Mouse (Mus musculus) liver, embryonic 15.5 days (tissue): ENCODE data around the gene Pradc1. TPM values are rescaled to one million over a fixed set of nuclear protein-coding genes. Genes with fewer than 3 reads are reported as not detected.

Source experiments
- ATAC-seq: fragments of 200-750 bp; cut with Nextera tagmentation; 2 replicates; pipeline ENCODE4 v1.8.0; 2017; ENCODE audit warnings: moderate number of reproducible peaks, mild to moderate bottlenecking, moderate library complexity; ENCODE audit not compliant: insufficient read depth
- H3K27ac ChIP-seq: fragments of 300-500 bp; sonication (generic); replicated peaks from 2 replicates; pipeline ENCODE4 v1.5.1; 2015; ENCODE audit warnings: mild to moderate bottlenecking, inconsistent platforms
- H3K27me3 ChIP-seq: fragments of 300-500 bp; sonication (generic); 2 replicates; pipeline ENCODE4 v1.6.1; 2015; ENCODE audit warnings: mild to moderate bottlenecking, inconsistent platforms
- H3K36me3 ChIP-seq: fragments of 300-500 bp; sonication (generic); replicated peaks from 2 replicates; pipeline ENCODE4 v1.6.1; 2015; ENCODE audit warnings: moderate library complexity, mild to moderate bottlenecking, inconsistent platforms
- H3K4me1 ChIP-seq: fragments of 300-500 bp; sonication (generic); replicated peaks from 2 replicates; pipeline ENCODE4 v1.6.1; 2015; ENCODE audit warnings: inconsistent platforms
- H3K4me2 ChIP-seq: fragments of 300-500 bp; sonication (generic); 2 replicates; pipeline ENCODE4 v1.6.1; 2015; ENCODE audit warnings: moderate library complexity, mild to moderate bottlenecking, inconsistent platforms
- H3K4me3 ChIP-seq: fragments of 300-500 bp; sonication (generic); replicated peaks from 2 replicates; pipeline ENCODE4 v1.5.1; 2015; ENCODE audit warnings: mild to moderate bottlenecking, inconsistent platforms
- H3K9ac ChIP-seq: fragments of 300-500 bp; sonication (generic); 2 replicates; pipeline ENCODE4 v1.6.1; 2015; ENCODE audit warnings: moderate library complexity, mild to moderate bottlenecking, inconsistent platforms
- H3K9me3 ChIP-seq: fragments of 300-500 bp; sonication (generic); replicated peaks from 2 replicates; pipeline ENCODE4 v1.6.1; 2016; ENCODE audit warnings: inconsistent platforms
- WGBS: fragments of 180-500 bp; shearing (Covaris S2); methylation state at CpG from one replicate; pipeline ENCODE4 v1.1.7; 2015; ENCODE audit warnings: mixed read lengths; ENCODE audit not compliant: insufficient replicate concordance; 5-methylcytosine and 5-hydroxymethylcytosine counted together
- polyA plus RNA-seq: library from polyadenylated mRNA; unstranded; fragments of >200 nt; fragmentation: Nextera tagmentation; extraction: Ambion mirVana; gene quantifications from 2 replicates; pipeline ENCODE4 v1.2.1, GENCODE M21; 2015

Pradc1 gene
- 25.7 and 26.8 TPM in 2 replicates for polyA plus RNA-seq

GRCm38 (mm10) chr6:85451664-85452410 lies at the start of gene Pradc1:
Pradc1 (minus strand) TSS chr6:85451970.
- peak within 1 kb of the TSS; percentile 81 for H3K4me3 ChIP-seq
- H3K9me3 ChIP-seq, result no peaks in the 10 kb centered on the region
- under 1% methylated on average over 54 of the region's 54 CpGs for WGBS
- H3K4me2 ChIP-seq, result peak within 1 kb of the TSS; percentile 100
- peak within 1 kb of the TSS; percentile 90 for H3K9ac ChIP-seq
- H3K27me3 ChIP-seq, result no peaks in the 10 kb centered on the region
- H3K27ac ChIP-seq, result peak within 1 kb of the TSS; percentile 95
- H3K36me3 ChIP-seq, result peaks cover 12% of the 10 kb centered on the region; the same call in 1 of the 2 replicates
- H3K4me1 ChIP-seq, result peaks cover 56% of the 10 kb centered on the region
- peak; percentile 74 for ATAC-seq

- Histone ChIP-seq H3K4me3 (no peak overlapping the region), H3K9me3 (no peaks in the 10 kb centered on the region), H3K4me1 (0 out of 2 replicates have a peak, but pooled peaks cover 11% of the 10 kb centered on the region), H3K36me3 (no peaks in the 10 kb centered on the region), H3K27ac (no peak overlapping the region), H3K4me2 (no peak overlapping the region), H3K9ac (no peak overlapping the region), H3K27me3 (peaks cover 53% of the 10 kb centered on the region)
- ATAC-seq, result no peak
- 33% methylated on average over 1 of the region's 1 CpGs for WGBS
Observed at GRCm38 (mm10) chr6:85500416-85500815, 48.6 kb upstream of the Pradc1 start.

- H3K9ac ChIP-seq, result no peak overlapping the region
- H3K4me3 ChIP-seq, result no peak overlapping the region
- H3K4me1 ChIP-seq, result 0 out of 2 replicates have a peak, but pooled peaks cover 11% of the 10 kb centered on the region
- H3K27ac ChIP-seq, result no peak overlapping the region
- no peaks in the 10 kb centered on the region for H3K36me3 ChIP-seq
- H3K9me3 ChIP-seq, result no peaks in the 10 kb centered on the region
- no peak for ATAC-seq
- no peak overlapping the region for H3K4me2 ChIP-seq
- H3K27me3 ChIP-seq, result peaks cover 31% of the 10 kb centered on the region
- 46% methylated on average over 9 of the region's 9 CpGs for WGBS
Observed at GRCm38 (mm10) chr6:85498147-85498546, 46.4 kb upstream of the Pradc1 start.

GRCm38 (mm10) chr6:85496976-85497375 lies 45.2 kb upstream of the Pradc1 start:
- H3K9me3 ChIP-seq, result no peaks in the 10 kb centered on the region
- H3K4me2 ChIP-seq, result no peak overlapping the region
- no peak overlapping the region for H3K4me3 ChIP-seq
- no peak for ATAC-seq
- H3K9ac ChIP-seq, result no peak overlapping the region
- H3K4me1 ChIP-seq, result no peaks in the 10 kb centered on the region
- peaks cover 19% of the 10 kb centered on the region for H3K27me3 ChIP-seq
- no peak overlapping the region for H3K27ac ChIP-seq
- H3K36me3 ChIP-seq, result no peaks in the 10 kb centered on the region

- no peak overlapping the region for H3K4me3 ChIP-seq
Observed at GRCm38 (mm10) chr6:85491606-85492005, 39.8 kb upstream of the Pradc1 start.

GRCm38 (mm10) chr6:85490252-85490651 lies 38.5 kb upstream of the Pradc1 start:
- WGBS, result 63% methylated on average over 4 of the region's 4 CpGs
- Histone ChIP-seq H3K9ac (no peak overlapping the region), H3K4me2 (no peak overlapping the region), H3K36me3 (no peaks in the 10 kb centered on the region), H3K27me3 (peaks cover 18% of the 10 kb centered on the region), H3K4me1 (no peaks in the 10 kb centered on the region), H3K4me3 (no peak overlapping the region), H3K9me3 (no peaks in the 10 kb centered on the region), H3K27ac (no peak overlapping the region)
- ATAC-seq, result no peak

More at GRCm38 (mm10) chr6:85491606-85492005, 39.8 kb upstream of the Pradc1 start:
- 48% methylated on average over 3 of the region's 3 CpGs for WGBS
- no peaks in the 10 kb centered on the region for H3K9me3 ChIP-seq
- no peak overlapping the region for H3K27ac ChIP-seq
- H3K4me2 ChIP-seq, result no peak overlapping the region
- ATAC-seq, result no peak
- H3K9ac ChIP-seq, result no peak overlapping the region
- no peaks in the 10 kb centered on the region for H3K4me1 ChIP-seq
- 0 out of 2 replicates have a peak, but pooled peaks cover 4% of the 10 kb centered on the region for H3K27me3 ChIP-seq
- H3K36me3 ChIP-seq, result no peaks in the 10 kb centered on the region

GRCm38 (mm10) chr6:85489717-85490116 lies 37.9 kb upstream of the Pradc1 start:
- Histone ChIP-seq H3K4me3 (no peak overlapping the region), H3K4me1 (no peaks in the 10 kb centered on the region), H3K27me3 (peaks cover 23% of the 10 kb centered on the region), H3K4me2 (no peak overlapping the region), H3K9me3 (no peaks in the 10 kb centered on the region), H3K36me3 (no peaks in the 10 kb centered on the region), H3K9ac (no peak overlapping the region), H3K27ac (no peak overlapping the region)
- ATAC-seq, result no peak
- WGBS, result 53% methylated on average over 3 of the region's 3 CpGs

GRCm38 (mm10) chr6:85488510-85488909 lies 36.7 kb upstream of the Pradc1 start:
- Histone ChIP-seq H3K9ac (no peak overlapping the region), H3K4me2 (no peak overlapping the region), H3K4me3 (no peak overlapping the region), H3K27ac (no peak overlapping the region), H3K4me1 (no peaks in the 10 kb centered on the region; the same call in 1 of the 2 replicates), H3K9me3 (no peaks in the 10 kb centered on the region), H3K36me3 (no peaks in the 10 kb centered on the region), H3K27me3 (peaks cover 35% of the 10 kb centered on the region)
- 63% methylated on average over 4 of the region's 4 CpGs for WGBS
- no peak for ATAC-seq

- 44% methylated on average over 2 of the region's 2 CpGs for WGBS
- ATAC-seq, result no peak
- H3K27me3 ChIP-seq, result peaks cover 61% of the 10 kb centered on the region
Observed at GRCm38 (mm10) chr6:85485738-85486137, 34.0 kb upstream of the Pradc1 start.

GRCm38 (mm10) chr6:85483843-85484721 lies 32.3 kb upstream of the Pradc1 start:
- ATAC-seq, result no peak
- H3K4me3 ChIP-seq, result peak overlapping the region; percentile 7; the same call in 1 of the 2 replicates
- 5% methylated on average over 90 of the region's 92 CpGs for WGBS

More at GRCm38 (mm10) chr6:85485738-85486137, 34.0 kb upstream of the Pradc1 start:
- Histone ChIP-seq H3K27ac (no peak overlapping the region), H3K4me1 (no peaks in the 10 kb centered on the region; the same call in 1 of the 2 replicates), H3K9me3 (no peaks in the 10 kb centered on the region), H3K9ac (no peak overlapping the region), H3K36me3 (no peaks in the 10 kb centered on the region), H3K4me2 (no peak overlapping the region), H3K4me3 (no peak overlapping the region)

GRCm38 (mm10) chr6:85480685-85481084 lies 28.9 kb upstream of the Pradc1 start:
- H3K27ac ChIP-seq, result no peak overlapping the region
- peaks cover 76% of the 10 kb centered on the region for H3K27me3 ChIP-seq
- H3K9ac ChIP-seq, result no peak overlapping the region
- 62% methylated on average over 16 of the region's 16 CpGs for WGBS
- ATAC-seq, result no peak
- no peak overlapping the region for H3K4me3 ChIP-seq
- H3K36me3 ChIP-seq, result no peaks in the 10 kb centered on the region
- H3K9me3 ChIP-seq, result no peaks in the 10 kb centered on the region
- H3K4me1 ChIP-seq, result no peaks in the 10 kb centered on the region; the same call in 1 of the 2 replicates
- no peak overlapping the region for H3K4me2 ChIP-seq

More at GRCm38 (mm10) chr6:85483843-85484721, 32.3 kb upstream of the Pradc1 start:
- Histone ChIP-seq H3K27ac (no peak overlapping the region), H3K4me1 (no peaks in the 10 kb centered on the region; the same call in 1 of the 2 replicates), H3K4me2 (peak overlapping the region; percentile 5; the same call in 1 of the 2 replicates), H3K36me3 (no peaks in the 10 kb centered on the region), H3K27me3 (peaks cover 70% of the 10 kb centered on the region), H3K9ac (no peak overlapping the region), H3K9me3 (no peaks in the 10 kb centered on the region)
